Mouse (Mus musculus) NIH3T3 (cell line): ENCODE results near the gene Hba-x.
"Not testable (repeated sequence)": the region's sequence is repeated elsewhere in the genome, so short reads cannot be mapped to it uniquely, and the experiment has no call there.

Experiments used
- DNase-seq: peaks from one replicate; pipeline ENCODE4 v3.0.0-alpha.2; 2012; ENCODE audit warnings: low read depth

The Hba-x gene

DNA sequence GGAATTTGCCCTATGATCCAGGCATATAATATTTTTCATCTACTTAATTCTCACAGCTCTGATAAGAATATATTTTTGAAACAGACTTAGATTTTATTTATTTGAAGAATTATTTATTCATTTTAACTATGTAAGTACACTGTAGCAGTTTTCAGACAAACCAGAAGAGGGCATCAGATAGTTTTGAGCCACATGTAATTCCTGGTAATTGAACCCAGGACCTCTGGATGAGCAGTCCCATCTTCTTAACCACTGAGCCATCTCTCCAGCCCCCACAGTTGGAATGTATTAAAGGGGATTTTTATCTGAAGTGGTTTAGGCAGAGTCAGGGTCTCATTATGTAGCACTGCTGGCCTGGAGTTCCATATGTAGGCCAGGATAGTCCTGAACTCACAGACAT lies 9.7 kb downstream of the Hba-x start:
- not testable (repeated sequence) for DNase-seq

DNA sequence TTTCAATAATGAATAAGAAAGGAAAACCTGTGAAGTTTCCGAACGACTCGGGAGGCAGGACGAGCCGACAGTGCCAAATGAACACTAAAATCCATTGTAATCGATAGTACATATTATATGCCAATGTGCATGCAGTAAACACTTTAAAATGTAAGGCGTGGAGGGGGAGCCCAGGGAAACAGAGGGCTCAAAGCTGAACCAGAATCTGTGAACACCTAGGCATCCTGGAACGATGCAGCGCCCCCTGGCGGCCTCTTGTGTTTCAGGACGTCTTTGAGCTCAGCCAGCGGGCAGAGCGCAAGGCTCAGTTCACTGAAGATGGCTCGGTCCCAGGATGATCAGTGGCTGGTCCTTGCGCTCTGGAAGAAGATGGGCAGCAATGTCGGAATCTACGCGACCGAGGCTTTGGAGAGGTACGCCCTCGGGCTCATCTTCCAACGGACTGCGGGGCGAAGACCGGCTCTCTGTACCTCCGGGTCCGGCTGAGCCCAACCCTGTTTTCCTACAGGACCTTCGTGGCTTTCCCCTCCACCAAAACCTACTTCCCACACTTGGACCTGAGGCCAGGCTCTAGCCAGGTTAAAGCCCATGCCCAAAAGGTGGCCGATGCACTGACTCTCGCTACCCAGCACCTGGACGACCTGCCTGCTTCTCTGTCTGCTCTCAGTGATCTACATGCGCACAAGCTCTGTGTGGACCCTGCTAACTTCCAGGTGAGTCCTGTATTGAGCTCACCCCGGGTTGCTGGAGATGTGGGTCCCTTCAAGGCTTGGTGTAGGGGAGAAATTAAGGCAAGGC lies 10.7 kb downstream of the Hba-x start, which contains the start of gene Hbq1b:
Gene Hbq1b (plus strand): TSS at position 271 of the 798 bp plus-strand sequence.
- peak; percentile 81 for DNase-seq

DNA sequence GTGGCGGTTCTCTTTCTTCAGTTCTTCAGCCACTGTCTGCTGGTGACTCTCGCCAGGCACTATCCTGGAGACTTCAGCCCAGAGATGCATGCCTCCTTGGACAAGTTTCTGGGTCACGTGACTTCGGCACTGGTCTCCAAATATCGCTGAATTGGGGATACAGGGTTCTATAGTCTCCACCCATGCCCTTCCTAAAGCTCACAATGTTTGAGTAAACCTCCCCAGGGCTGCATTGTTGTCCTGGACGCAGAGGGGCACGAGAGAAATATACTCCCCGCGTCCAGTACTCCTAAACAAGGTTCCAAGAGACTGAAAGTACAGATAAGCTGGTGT lies 11.3 kb downstream of the Hba-x start:
- no peak for DNase-seq

DNA sequence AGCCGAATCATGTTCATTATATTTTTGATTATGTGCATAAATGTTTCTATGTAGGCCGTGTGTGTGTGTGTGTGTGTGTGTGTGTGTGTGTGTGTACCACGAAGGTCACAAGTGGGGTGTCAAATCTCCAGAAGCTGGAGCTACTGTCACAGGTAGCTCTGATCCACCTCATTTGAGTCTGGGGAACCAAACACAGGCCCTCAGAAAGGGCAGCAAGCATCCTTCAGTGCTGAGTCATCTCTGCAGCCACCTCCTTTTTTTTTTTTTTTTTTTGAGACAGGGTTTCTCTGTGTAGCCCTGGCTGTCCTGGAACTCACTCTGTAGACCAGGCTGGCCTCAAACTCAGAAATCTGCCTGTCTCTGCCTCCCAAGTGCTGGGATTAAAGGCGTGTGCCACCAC lies 16.6 kb downstream of the Hba-x start:
- DNase-seq = peak; percentile 37

DNA sequence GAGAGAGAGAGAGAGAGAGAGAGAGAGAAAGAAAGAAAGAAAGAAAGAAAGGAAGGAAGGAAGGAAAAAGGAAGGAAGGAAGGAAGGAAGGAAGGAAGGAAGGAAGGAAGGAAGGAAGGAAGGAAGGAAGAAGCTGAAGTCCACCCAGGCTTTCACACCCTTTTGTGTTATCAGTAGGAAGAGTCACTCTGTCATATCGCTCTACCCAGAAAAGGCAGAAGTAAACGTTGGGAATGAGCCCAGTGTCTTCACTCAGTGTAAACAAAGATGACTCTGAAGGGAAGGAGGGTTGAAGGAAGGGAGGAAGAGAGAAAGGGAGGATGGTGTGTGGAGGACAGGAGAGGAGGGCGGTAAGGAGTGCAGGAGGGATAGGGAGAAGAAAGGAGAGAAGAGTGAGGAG lies 17.3 kb downstream of the Hba-x start:
- DNase-seq = not testable (repeated sequence)

DNA sequence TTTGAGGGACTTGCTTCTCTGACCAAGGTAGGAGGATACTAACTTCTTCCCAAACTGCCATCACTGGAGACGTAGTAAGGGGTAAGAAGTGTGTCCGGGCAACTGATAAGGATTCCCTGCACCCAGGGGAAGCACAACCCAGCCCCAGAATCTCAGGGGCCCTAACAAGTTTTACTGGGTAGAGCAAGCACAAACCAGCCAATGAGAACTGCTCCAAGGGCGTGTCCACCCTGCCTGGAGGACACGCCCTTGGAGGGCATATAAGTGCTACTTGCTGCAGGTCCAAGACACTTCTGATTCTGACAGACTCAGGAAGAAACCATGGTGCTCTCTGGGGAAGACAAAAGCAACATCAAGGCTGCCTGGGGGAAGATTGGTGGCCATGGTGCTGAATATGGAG lies 20.0 kb downstream of the Hba-x start, which contains the start of gene Hba-a2:
Gene Hba-a2 (plus strand): TSS at position 287 of the 400 bp plus-strand sequence.
- DNase-seq = not testable (repeated sequence)

DNA sequence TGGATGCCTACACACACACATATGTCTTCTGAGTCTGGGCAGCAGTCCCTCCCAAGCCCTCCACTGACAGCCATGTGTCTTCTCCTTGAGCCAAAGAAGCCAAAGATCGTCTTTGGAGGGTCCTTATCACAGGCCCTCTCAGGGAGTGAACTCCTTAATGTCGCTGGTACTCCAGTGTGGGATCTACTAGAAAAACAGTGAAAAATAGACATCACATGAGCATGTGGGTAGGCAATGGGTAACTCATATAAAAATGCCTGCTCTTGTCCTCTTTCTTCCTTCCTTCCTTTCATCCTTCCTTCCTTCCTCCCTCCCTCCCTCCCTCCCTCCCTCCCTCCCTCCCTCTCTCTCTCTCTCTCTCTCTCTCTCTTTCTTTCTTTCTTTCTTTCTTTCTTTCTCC lies 21.2 kb downstream of the Hba-x start:
- DNase-seq = not testable (repeated sequence)

DNA sequence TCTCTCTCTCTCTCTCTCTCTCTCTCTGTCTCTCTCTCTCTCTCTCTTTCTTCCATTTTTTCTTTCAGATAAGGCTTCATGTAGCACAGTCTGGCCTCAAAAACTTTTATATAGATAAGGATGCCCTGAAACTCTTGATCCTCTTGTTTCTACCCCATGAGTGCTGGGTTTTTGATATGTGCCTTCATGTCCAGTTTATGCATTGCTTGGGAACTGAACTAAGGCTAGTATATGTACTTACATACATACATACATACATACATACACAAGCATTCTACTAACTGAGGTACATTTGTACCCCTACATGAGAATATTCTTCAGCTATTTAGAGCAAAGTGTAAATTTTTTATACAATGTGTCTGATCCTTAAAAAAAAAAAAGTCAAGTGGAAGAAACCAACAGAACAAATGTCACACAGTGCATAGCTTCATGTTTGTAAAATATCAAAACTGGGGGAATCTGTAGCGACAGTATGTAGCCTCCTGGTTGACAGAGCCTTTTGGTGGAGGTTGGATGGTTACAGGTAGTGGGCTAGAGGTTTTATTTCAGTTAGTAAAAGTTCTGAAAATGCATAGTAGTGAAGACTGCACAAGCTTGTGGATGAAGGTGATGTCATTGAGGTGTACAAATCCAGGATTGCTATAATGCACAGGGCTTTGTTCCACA lies 21.8 kb downstream of the Hba-x start:
- DNase-seq = no peak

DNA sequence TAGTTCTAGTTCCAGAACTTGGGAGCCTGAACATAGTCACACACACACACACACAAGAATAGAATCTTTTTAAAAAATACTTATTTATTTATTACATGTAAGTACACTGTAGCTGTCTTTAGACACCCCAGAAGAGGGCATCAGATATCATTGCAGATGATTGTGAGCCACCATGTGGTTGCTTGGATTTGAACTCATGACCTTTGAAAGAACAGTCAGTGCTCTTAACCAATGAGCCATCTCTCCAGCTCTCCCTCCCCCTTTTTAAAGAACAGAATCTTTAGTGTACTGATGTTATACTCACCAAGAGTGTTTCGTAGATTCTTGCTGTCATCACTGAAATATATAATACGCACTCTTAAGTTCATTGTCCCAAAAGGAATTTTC lies 22.3 kb downstream of the Hba-x start:
- no peak for DNase-seq

DNA sequence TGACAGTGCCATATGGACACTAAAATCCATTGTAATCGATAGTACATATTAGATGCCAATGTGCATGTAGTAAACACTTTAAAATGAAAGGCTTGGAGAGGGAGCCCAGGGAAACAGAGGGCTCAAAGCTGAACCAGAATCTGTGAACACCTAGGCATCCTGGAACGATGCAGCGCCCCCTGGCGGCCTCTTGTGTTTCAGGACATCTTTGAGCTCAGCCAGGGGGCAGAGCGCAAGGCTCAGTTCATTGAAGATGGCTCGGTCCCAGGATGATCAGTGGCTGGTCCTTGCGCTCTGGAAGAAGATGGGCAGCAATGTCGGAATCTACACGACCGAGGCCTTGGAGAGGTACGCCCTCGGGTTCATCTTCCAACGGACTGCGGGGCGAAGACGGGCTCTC lies 23.7 kb downstream of the Hba-x start, which contains the start of gene Hbq1a:
Gene Hbq1a (plus strand): TSS at position 205 of the 400 bp plus-strand sequence.
- DNase-seq = peak; percentile 36

DNA sequence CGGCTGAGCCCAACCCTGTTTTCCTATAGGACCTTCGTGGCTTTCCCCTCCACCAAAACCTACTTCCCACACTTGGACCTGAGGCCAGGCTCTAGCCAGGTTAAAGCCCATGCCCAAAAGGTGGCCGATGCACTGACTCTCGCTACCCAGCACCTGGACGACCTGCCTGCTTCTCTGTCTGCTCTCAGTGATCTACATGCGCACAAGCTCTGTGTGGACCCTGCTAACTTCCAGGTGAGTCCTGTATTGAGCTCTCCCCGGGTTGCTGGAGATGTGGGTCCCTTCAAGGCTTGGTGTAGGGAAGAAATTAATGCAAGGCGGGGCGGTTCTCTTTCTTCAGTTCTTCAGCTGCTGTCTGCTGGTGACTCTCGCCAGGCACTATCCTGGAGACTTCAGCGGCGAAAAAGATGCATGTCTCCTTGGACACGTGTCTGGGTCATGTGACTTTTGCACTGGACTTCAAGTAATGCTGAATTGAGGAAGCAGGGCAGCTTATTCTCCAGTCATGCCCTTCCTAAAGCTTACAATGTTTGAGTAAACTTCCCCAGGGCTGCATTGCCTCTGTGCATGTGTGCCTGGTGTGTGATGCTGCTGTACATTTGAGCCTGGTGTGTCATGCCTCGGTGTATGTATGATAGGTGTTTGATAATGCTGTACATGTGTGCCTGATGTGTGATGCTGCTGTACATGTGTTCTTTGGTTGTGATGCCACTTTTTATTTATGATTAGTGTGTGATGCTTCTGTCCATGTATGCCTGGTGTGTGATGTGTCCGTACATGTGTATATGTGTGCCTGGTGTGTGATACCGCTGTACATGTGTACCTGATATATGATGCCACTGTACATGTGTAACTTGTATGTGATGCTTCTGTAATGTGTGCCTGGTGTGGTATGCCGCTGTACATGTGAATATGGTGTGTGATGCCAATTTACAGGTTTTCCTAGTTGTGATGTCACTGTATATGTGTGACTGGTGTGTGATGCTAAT lies 24.4 kb downstream of the Hba-x start:
- DNase-seq = no peak

DNA sequence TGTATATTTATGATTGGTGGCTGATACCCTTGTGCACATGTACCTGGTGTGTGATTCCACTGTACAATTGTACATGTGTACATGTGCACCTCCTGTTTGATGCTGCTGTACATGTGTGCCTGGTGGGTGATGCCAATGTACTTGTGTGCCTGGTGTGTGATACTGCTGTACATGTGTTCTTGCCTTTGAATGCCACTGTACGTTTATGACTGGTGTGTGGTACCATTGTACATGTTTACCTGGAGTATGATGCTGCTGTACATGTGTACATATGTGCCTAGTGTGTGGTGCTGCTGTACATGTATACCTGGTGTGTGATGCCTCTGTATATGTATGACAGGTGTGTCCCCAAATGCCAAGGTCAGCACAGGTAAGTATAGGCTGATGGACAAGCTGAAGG lies 25.3 kb downstream of the Hba-x start:
- DNase-seq = no peak

DNA sequence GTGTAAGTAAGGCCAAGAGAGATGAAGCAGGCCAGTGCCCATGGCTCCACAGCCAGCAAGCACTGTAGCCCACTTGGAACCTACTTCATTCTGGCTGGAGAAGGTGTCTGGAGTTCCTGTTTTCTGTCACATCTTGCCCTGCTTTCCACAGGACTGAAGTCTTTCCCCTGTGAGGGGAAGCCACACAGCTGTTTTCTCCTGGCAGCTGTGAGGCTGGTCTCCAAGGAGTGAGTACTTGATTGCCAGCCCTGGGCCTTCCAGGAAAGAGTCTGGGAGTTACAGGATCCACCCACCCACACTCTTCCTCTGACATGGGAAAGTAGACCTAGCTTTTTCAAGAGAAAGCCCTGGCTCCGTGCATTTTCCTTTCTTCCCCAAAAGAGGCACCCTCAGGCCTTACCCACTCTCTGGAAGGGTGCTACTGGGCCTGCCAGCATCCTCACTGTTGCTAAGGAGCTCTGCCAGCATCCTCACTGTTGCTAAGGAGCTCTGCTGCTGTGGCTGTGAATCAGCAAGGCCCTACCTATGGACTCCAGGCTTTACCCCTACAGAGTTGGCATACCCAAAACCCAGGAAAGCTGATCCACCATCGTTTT lies 26.7 kb downstream of the Hba-x start:
- no peak for DNase-seq

DNA sequence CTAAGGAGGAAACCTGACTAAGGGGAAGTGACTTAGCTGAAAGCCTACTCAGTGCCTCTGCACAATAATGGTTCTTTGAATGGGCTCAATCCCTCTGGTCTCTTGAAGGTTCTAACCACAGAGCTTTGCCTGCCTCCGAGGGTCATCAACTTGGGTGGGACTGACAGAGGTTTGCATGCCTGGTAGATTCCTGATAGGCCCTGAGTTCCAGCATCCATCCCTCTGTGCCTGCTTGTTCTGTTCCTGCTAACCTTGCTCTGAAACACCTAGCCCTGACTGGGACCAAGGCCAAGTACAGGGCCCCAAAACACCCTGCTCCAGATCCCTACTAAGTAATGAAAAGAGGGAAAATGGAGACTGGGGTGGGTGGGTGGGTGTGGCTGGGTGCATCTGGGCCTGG lies 27.3 kb downstream of the Hba-x start:
- no peak for DNase-seq

DNA sequence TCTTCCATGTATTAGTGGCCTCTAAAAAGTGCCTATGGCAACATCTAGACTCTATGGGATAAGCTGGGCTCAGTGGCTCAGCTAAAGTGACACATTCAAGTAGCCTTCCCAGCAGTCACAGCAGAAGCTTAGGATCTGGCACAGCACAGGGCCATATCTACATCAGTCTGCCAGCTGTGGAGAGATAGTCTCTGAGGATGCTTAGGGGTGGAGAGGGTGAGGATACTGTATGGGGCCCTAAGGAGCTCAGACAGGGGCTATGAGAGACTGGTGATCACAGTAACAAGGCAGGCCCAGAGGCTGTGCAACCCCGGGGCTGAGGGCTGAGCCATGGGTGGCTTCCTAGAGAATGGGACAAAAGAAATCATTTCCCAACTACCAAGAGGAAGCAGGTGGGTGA lies 30.8 kb downstream of the Hba-x start:
- no peak for DNase-seq

DNA sequence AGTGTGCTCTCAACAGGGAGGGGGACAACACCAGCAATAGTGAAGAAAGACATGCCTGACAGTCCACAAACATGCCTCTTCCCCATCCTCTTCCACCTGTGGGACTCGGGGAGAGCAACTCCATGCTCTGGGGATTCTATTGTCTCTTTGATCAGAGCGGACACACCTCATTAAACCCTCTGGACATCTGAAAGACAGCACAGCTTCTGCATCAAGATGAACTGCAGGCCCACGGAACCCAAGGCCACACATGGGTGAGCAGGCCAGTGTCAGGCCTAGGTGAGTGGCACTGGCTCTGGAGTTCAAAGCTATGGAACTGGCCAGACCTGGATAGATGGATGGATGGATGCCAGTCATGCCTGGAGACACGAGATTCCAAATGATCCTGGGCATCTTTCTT lies 33.2 kb downstream of the Hba-x start:
- no peak for DNase-seq

DNA sequence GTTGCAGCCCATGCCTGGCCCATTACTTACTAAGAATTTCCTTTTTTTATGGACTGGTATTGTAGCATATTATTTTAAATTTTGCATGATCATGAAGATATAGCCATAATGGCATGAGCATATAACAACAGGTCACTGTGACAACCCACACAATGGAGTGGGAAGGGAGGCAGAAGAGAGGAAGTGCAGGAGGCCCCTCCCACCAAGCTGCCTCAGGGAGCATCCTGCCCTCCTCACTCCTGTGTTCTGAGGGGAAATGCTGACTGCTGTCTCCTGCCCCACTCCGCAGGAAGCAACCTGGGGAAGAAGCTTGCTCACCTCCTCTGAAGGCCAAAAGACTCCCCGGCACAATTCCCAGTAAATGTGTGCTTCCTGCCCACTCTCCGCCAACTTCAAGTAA lies 33.7 kb downstream of the Hba-x start:
- no peak for DNase-seq

DNA sequence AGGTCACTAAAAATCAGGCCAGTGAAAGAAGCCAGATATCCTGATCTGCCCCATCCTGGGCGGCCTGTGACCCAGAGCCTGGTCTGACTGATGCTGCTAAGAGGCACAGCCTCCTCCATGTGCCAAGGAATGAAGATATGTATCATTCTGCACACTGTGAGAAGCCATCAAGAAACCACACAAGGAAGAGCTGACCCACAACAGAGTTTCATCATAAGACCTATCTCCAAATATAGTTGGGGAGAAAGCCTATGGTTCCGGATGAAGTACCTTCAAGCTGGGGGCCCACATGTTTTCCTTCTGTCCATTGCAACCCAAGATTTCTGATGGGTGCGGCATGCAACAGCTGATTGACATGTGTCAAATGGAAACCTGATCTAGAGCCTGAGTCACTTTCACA lies 39.8 kb downstream of the Hba-x start:
- no peak for DNase-seq

DNA sequence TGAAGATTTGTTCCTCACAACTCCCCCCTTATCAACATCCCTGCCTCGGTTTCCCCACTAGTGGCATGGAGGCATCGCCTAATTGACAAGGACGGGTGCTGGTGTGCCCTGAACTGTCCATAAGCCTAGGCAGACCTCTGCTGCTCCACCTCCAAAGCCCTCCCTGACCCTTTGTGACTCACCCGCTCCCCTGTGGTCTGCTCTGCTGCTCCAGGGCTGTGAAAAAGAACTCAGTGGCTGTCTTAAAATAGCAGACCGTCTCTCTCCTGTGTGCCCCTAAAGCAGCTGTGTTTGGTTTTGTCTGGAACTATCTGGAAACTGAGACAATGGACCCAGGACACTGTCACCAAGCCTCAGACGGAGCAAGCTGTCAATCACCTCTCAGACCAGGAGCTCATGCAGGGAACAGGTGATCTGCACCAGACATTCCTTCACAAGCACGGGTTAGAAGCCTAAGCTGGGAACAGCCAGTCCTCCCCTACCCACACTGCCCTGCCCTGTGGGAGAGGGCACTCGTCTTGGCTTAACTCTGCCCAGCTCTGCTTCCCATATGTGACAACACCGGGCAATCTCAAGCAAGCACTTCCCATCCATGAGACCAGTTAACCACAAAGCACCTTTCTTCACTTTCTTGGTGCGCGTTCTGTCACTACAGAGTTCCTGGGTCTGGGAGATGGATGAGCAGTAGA lies 44.5 kb downstream of the Hba-x start:
- peak; percentile 24 for DNase-seq

DNA sequence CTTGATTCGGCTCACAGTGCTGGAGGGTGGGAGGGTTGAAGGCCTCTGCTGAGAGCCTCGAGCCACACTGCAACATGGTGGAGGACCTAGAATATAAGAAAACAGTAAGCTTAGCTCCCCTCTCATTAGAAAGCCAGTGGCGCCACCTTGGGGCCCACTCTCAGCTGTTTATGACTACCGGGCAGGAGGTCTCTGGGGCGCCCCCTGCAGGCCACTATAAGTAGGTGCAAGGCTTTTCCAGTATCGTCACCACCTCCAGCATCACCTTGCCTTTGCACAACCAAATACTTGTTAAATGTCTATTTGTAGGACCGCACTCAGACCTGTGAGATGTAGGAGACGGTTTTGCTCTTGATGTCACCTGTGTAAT lies 45.0 kb downstream of the Hba-x start:
- peak; percentile 83 for DNase-seq

DNA sequence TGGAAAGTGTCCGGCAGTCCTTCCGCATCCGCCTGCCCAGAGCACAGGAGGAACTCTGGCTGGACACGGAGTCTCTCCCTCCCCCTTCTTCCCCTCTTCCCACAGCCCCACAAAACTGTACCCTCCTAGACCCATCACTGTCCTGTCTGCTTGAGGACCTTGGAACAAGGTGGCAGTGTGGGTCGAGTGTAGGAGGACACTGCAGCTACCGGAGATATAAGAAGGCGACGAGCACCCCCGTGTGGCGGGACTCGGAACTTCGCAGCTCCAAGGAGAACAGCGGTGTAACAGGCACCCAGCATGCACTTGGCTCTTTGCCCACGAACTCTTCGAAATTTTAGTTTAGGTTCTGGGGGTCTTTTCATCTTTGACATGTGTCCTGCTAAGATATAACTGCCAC lies 48.4 kb downstream of the Hba-x start:
- DNase-seq = peak; percentile 84
